Mouse (Mus musculus): Measurements from ENCODE around the gene Ccn5. TPM values are rescaled to one million over a fixed set of nuclear protein-coding genes. Genes with fewer than 3 reads are reported as not detected.

The Ccn5 gene
- polyA plus RNA-seq, 1 experiment from 2014 or later = 0.05 TPM

- WGBS (ENCODE audit: insufficient replicate concordance) = 90% methylated on average over 1 of the region's 1 CpGs
- Histone ChIP-seq H3K4me1 (ENCODE audit: control insufficient read depth, low read depth, low read length) (no peaks in the 10 kb centered on the region), H3K27me3 (ENCODE audit: control insufficient read depth, insufficient read depth, low read depth, low read length) (no peaks in the 10 kb centered on the region), H3K27ac (ENCODE audit: low read length) (no peak overlapping the region), H3K9me3 (replicated peaks; ENCODE audit: control insufficient read depth, low read length) (no peaks in the 10 kb centered on the region), H3K36me3 (ENCODE audit: control insufficient read depth, insufficient read depth) (no peaks in the 10 kb centered on the region), H3K4me2 (ENCODE audit: low read depth, low read length) (no peak overlapping the region), H3K9ac (ENCODE audit: low read depth, low read length) (no peak overlapping the region), H3K4me3 (ENCODE audit: low read depth, low read length) (no peak overlapping the region)
- no peak for ATAC-seq (ENCODE audit: low read depth)
Observed at GRCm38 (mm10) chr2:163825861-163826260, 5.2 kb downstream of the Ccn5 start.

DNA sequence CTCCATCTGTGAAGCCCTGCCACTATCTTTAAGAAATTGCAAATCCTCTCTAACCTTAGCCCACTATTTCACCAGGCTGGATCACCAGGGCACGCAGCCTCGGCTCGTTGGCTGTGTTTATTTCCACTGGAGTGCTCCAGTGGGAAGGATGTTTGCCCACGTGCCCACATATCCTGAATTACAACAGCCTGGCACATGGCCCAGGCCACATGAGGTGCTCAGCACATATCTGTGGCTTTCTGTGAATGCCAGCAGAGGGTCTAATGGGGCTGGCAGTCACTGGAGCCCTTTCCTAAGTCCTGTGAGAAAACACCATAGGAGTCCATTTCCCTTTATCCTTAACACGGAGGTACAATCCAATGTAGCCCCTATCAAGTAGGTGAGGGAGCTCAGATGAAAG is 5.8 kb downstream of the Ccn5 start:
- no peak overlapping the region for H3K27ac ChIP-seq (ENCODE audit: low read length)
- no peak overlapping the region for H3K4me3 ChIP-seq (ENCODE audit: low read depth, low read length)
- H3K36me3 ChIP-seq (ENCODE audit: control insufficient read depth, insufficient read depth) = no peaks in the 10 kb centered on the region
- H3K4me2 ChIP-seq (ENCODE audit: low read depth, low read length) = no peak overlapping the region
- no peak overlapping the region for H3K9ac ChIP-seq (ENCODE audit: low read depth, low read length)
- H3K9me3 ChIP-seq (replicated peaks; ENCODE audit: control insufficient read depth, low read length) = no peaks in the 10 kb centered on the region
- no peaks in the 10 kb centered on the region for H3K27me3 ChIP-seq (ENCODE audit: control insufficient read depth, insufficient read depth, low read depth, low read length)
- ATAC-seq (ENCODE audit: low read depth) = no peak
- no peaks in the 10 kb centered on the region for H3K4me1 ChIP-seq (ENCODE audit: control insufficient read depth, low read depth, low read length)
- WGBS (ENCODE audit: insufficient replicate concordance) = 53% methylated on average over 5 of the region's 5 CpGs

- Histone ChIP-seq H3K4me1 (ENCODE audit: control insufficient read depth, low read depth, low read length) (no peaks in the 10 kb centered on the region), H3K27me3 (ENCODE audit: control insufficient read depth, insufficient read depth, low read depth, low read length) (no peaks in the 10 kb centered on the region), H3K27ac (ENCODE audit: low read length) (no peak overlapping the region), H3K4me3 (ENCODE audit: low read depth, low read length) (no peak overlapping the region), H3K9ac (ENCODE audit: low read depth, low read length) (no peak overlapping the region), H3K36me3 (ENCODE audit: control insufficient read depth, insufficient read depth) (no peaks in the 10 kb centered on the region), H3K4me2 (ENCODE audit: low read depth, low read length) (no peak overlapping the region), H3K9me3 (replicated peaks; ENCODE audit: control insufficient read depth, low read length) (no peaks in the 10 kb centered on the region)
- ATAC-seq (ENCODE audit: low read depth) = no peak
- 29% methylated on average over 1 of the region's 1 CpGs for WGBS (ENCODE audit: insufficient replicate concordance)
Observed at GRCm38 (mm10) chr2:163831163-163831562, 10.5 kb downstream of the Ccn5 start.

GRCm38 (mm10) chr2:163838043-163838442 is 17.4 kb downstream of the Ccn5 start:
- Histone ChIP-seq H3K4me3 (ENCODE audit: low read depth, low read length) (no peak overlapping the region), H3K36me3 (ENCODE audit: control insufficient read depth, insufficient read depth) (no peaks in the 10 kb centered on the region), H3K27me3 (ENCODE audit: control insufficient read depth, insufficient read depth, low read depth, low read length) (no peaks in the 10 kb centered on the region), H3K4me1 (ENCODE audit: control insufficient read depth, low read depth, low read length) (no peaks in the 10 kb centered on the region), H3K9ac (ENCODE audit: low read depth, low read length) (no peak overlapping the region), H3K9me3 (replicated peaks; ENCODE audit: control insufficient read depth, low read length) (no peaks in the 10 kb centered on the region), H3K4me2 (ENCODE audit: low read depth, low read length) (no peak overlapping the region), H3K27ac (ENCODE audit: low read length) (no peak overlapping the region)
- 0 out of 2 replicates have a peak, but pooled peaks have one; percentile 32 for ATAC-seq (ENCODE audit: low read depth)
- WGBS (ENCODE audit: insufficient replicate concordance) = 22% methylated on average over 9 of the region's 9 CpGs

GRCm38 (mm10) chr2:163839519-163839918 is 18.9 kb downstream of the Ccn5 start:
- no peaks in the 10 kb centered on the region for H3K4me1 ChIP-seq (ENCODE audit: control insufficient read depth, low read depth, low read length)
- H3K27ac ChIP-seq (ENCODE audit: low read length) = no peak overlapping the region
- 41% methylated on average over 6 of the region's 6 CpGs for WGBS (ENCODE audit: insufficient replicate concordance)
- no peak overlapping the region for H3K4me2 ChIP-seq (ENCODE audit: low read depth, low read length)
- H3K36me3 ChIP-seq (ENCODE audit: control insufficient read depth, insufficient read depth) = no peaks in the 10 kb centered on the region
- no peak overlapping the region for H3K4me3 ChIP-seq (ENCODE audit: low read depth, low read length)
- no peak overlapping the region for H3K9ac ChIP-seq (ENCODE audit: low read depth, low read length)
- no peaks in the 10 kb centered on the region for H3K27me3 ChIP-seq (ENCODE audit: control insufficient read depth, insufficient read depth, low read depth, low read length)
- peak; percentile 48; the same call in 1 of the 2 replicates for ATAC-seq (ENCODE audit: low read depth)
- H3K9me3 ChIP-seq (replicated peaks; ENCODE audit: control insufficient read depth, low read length) = no peaks in the 10 kb centered on the region

- WGBS (ENCODE audit: insufficient replicate concordance) = 65% methylated on average over 4 of the region's 4 CpGs
- H3K9ac ChIP-seq (ENCODE audit: low read depth, low read length) = no peak overlapping the region
Observed at GRCm38 (mm10) chr2:163842043-163842442, 21.4 kb downstream of the Ccn5 start.

GRCm38 (mm10) chr2:163853461-163853901 is 32.8 kb downstream of the Ccn5 start, which contains the start of gene Kcnk15:
Gene Kcnk15, plus strand, starts transcription at chr2:163853651.
- no peak within 1 kb of the TSS for H3K4me2 ChIP-seq (ENCODE audit: low read depth, low read length)
- H3K9me3 ChIP-seq (replicated peaks; ENCODE audit: control insufficient read depth, low read length) = no peaks in the 10 kb centered on the region
- H3K27ac ChIP-seq (ENCODE audit: low read length) = no peak within 1 kb of the TSS
- H3K27me3 ChIP-seq (ENCODE audit: control insufficient read depth, insufficient read depth, low read depth, low read length) = peaks cover 50% of the 10 kb centered on the region
- no peak within 1 kb of the TSS for H3K9ac ChIP-seq (ENCODE audit: low read depth, low read length)
- ATAC-seq (ENCODE audit: low read depth) = no peak
- no peaks in the 10 kb centered on the region for H3K4me1 ChIP-seq (ENCODE audit: control insufficient read depth, low read depth, low read length)
- 1% methylated on average over 38 of the region's 38 CpGs for WGBS (ENCODE audit: insufficient replicate concordance)
- no peak within 1 kb of the TSS for H3K4me3 ChIP-seq (ENCODE audit: low read depth, low read length)
- H3K36me3 ChIP-seq (ENCODE audit: control insufficient read depth, insufficient read depth) = no peaks in the 10 kb centered on the region

More at GRCm38 (mm10) chr2:163842043-163842442, 21.4 kb downstream of the Ccn5 start:
- no peak overlapping the region for H3K4me2 ChIP-seq (ENCODE audit: low read depth, low read length)
- no peak overlapping the region for H3K27ac ChIP-seq (ENCODE audit: low read length)
- no peaks in the 10 kb centered on the region for H3K4me1 ChIP-seq (ENCODE audit: control insufficient read depth, low read depth, low read length)
- no peaks in the 10 kb centered on the region for H3K9me3 ChIP-seq (replicated peaks; ENCODE audit: control insufficient read depth, low read length)
- no peak overlapping the region for H3K4me3 ChIP-seq (ENCODE audit: low read depth, low read length)
- no peak for ATAC-seq (ENCODE audit: low read depth)
- no peaks in the 10 kb centered on the region for H3K27me3 ChIP-seq (ENCODE audit: control insufficient read depth, insufficient read depth, low read depth, low read length)
- H3K36me3 ChIP-seq (ENCODE audit: control insufficient read depth, insufficient read depth) = no peaks in the 10 kb centered on the region

- peaks cover 39% of the 10 kb centered on the region for H3K27me3 ChIP-seq (ENCODE audit: control insufficient read depth, insufficient read depth, low read depth, low read length)
- H3K9me3 ChIP-seq (replicated peaks; ENCODE audit: control insufficient read depth, low read length) = no peaks in the 10 kb centered on the region
- ATAC-seq (ENCODE audit: low read depth) = no peak
Observed at GRCm38 (mm10) chr2:163857233-163857632, 36.6 kb downstream of the Ccn5 start.

DNA sequence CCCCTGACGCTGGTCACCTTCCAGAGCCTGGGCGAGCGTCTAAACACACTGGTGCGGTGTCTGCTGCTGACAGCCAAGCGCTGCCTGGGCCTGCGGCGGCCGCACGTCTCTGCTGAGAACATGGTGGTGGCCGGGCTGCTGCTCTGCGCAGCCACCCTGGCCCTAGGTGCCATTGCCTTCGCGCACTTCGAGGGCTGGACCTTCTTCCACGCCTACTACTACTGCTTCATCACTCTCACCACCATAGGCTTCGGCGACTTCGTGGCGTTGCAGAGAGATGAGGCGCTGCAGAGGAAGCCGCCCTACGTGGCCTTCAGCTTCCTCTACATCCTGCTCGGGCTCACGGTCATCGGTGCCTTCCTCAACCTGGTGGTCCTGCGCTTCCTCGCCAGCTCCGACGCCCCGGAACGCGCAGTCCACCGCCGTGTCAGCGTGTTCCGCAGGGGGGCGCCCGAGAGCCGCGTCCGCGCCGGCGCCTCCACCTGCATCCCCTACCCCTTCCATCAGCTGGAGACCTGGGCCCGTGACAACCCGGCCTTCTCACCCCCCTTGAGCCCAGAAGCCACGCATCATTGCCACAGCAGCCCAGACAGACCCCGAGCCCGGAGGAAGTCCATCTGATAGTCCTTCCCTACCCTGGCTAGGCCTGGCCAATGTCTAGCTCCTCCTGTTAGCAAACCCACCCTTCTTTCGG is 37.7 kb downstream of the Ccn5 start:
- no peak overlapping the region for H3K4me3 ChIP-seq (ENCODE audit: low read depth, low read length)
- H3K9ac ChIP-seq (ENCODE audit: low read depth, low read length) = no peak overlapping the region
- H3K9me3 ChIP-seq (replicated peaks; ENCODE audit: control insufficient read depth, low read length) = no peaks in the 10 kb centered on the region
- WGBS (ENCODE audit: insufficient replicate concordance) = 13% methylated on average over 50 of the region's 50 CpGs
- no peak overlapping the region for H3K27ac ChIP-seq (ENCODE audit: low read length)
- no peaks in the 10 kb centered on the region for H3K36me3 ChIP-seq (ENCODE audit: control insufficient read depth, insufficient read depth)
- no peak overlapping the region for H3K4me2 ChIP-seq (ENCODE audit: low read depth, low read length)
- H3K4me1 ChIP-seq (ENCODE audit: control insufficient read depth, low read depth, low read length) = no peaks in the 10 kb centered on the region
- peaks cover 31% of the 10 kb centered on the region for H3K27me3 ChIP-seq (ENCODE audit: control insufficient read depth, insufficient read depth, low read depth, low read length)
- ATAC-seq (ENCODE audit: low read depth) = no peak

More at GRCm38 (mm10) chr2:163857233-163857632, 36.6 kb downstream of the Ccn5 start:
- Histone ChIP-seq H3K36me3 (ENCODE audit: control insufficient read depth, insufficient read depth) (no peaks in the 10 kb centered on the region), H3K4me1 (ENCODE audit: control insufficient read depth, low read depth, low read length) (no peaks in the 10 kb centered on the region), H3K9ac (ENCODE audit: low read depth, low read length) (no peak overlapping the region), H3K4me2 (ENCODE audit: low read depth, low read length) (no peak overlapping the region), H3K27ac (ENCODE audit: low read length) (no peak overlapping the region), H3K4me3 (ENCODE audit: low read depth, low read length) (no peak overlapping the region)
- 52% methylated on average over 6 of the region's 6 CpGs for WGBS (ENCODE audit: insufficient replicate concordance)
